Mouse (Mus musculus) CH12.LX (cell line): ENCODE data around the gene Neurod2.

Experiments used
- CTCF ChIP-seq, 2 experiments: IDR thresholded peaks in 1 of 2; conservative IDR thresholded peaks in 1 of 2; 2 replicates each; pipeline ENCODE4 v1.5.1; 2011 to 2012; ENCODE audit warnings: low read depth in 2 of 2, low read length in 2 of 2, improper control_type of control experiment in 1 of 2, inconsistent platforms in 1 of 2, mild to moderate bottlenecking in 1 of 2, moderate library complexity in 1 of 2
- E2F4 ChIP-seq: IDR thresholded peaks from 2 replicates; pipeline ENCODE4 v1.6.1; 2011; ENCODE audit warnings: low read depth, low read length, improper control_type of control experiment; ENCODE audit not compliant: insufficient replicate concordance
- EP300 ChIP-seq: IDR thresholded peaks from 2 replicates; pipeline ENCODE4 v1.6.1; 2011; ENCODE audit warnings: low read length, improper control_type of control experiment

GRCm38 (mm10) chr11:98331401-98331800 is 2.0 kb upstream of the Neurod2 start:
- no peak for TF ChIP-seq E2F4
- no peak for TF ChIP-seq EP300
- TF ChIP-seq CTCF (conservative IDR thresholded peaks at IDR 0.05 in 1 of 2, IDR thresholded peaks at IDR 0.05 in 1 of 2; ENCODE audit: low read depth in 2 of 2, low read length in 2 of 2): no peak
